Mouse (Mus musculus): Measurements from ENCODE around the gene Calm1.

DNA sequence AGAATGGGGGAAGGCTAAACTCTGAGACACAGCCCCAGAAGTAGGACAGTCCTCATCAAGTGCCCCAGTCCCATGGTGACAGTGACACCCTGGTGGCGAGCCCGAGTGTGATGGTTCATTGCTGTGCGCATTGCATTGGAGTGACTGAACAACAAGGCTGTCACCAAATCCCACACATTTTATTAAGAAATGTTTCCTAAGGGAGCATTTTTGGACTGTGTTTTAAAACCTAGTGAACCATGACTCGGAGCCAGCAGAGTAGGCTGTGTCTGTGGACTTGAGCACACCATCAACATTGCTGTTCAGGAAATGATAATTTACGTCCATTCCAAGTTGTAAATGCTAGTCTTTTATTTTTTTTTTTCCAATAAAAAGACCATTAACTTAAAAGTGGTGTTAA, 7.7 kb downstream of the Calm1 start:
- no peak for TF ChIP-seq CTCF (IDR thresholded peaks at IDR 0.05; ENCODE audit: borderline replicate concordance, insufficient read depth, low read length)
- TF ChIP-seq POLR2A (IDR thresholded peaks at IDR 0.05; ENCODE audit: low read depth, low read length) = no peak
